Mouse (Mus musculus) neural tube, embryonic 13.5 days (tissue): Measurements from ENCODE around the gene Gm11361. TPM values are rescaled to one million over a fixed set of nuclear protein-coding genes. Genes with fewer than 3 reads are reported as not detected.

Source experiments
- ATAC-seq: fragments of 200-750 bp; cut with Nextera tagmentation; 2 replicates; pipeline ENCODE4 v1.8.0; 2017; ENCODE audit warnings: low read depth, mild to moderate bottlenecking, moderate TSS enrichment, moderate library complexity
- H3K27ac ChIP-seq: fragments of 300-500 bp; sonication (generic); replicated peaks from 2 replicates; pipeline ENCODE4 v1.5.1; 2015; ENCODE audit warnings: moderate library complexity, mild to moderate bottlenecking, inconsistent platforms
- H3K27me3 ChIP-seq: fragments of 300-500 bp; sonication (generic); 2 replicates; pipeline ENCODE4 v1.6.1; 2015; ENCODE audit warnings: mild to moderate bottlenecking, inconsistent platforms
- H3K36me3 ChIP-seq: fragments of 300-500 bp; sonication (generic); 2 replicates; pipeline ENCODE4 v1.6.1; 2015; ENCODE audit warnings: mild to moderate bottlenecking, inconsistent platforms
- H3K4me1 ChIP-seq: fragments of 300-500 bp; sonication (generic); replicated peaks from 2 replicates; pipeline ENCODE4 v1.6.1; 2015; ENCODE audit warnings: inconsistent platforms
- H3K4me2 ChIP-seq: fragments of 300-500 bp; sonication (generic); 2 replicates; pipeline ENCODE4 v1.6.1; 2015; ENCODE audit warnings: inconsistent platforms, mild to moderate bottlenecking, moderate library complexity
- H3K4me3 ChIP-seq: fragments of 300-500 bp; sonication (generic); 2 replicates; pipeline ENCODE4 v1.5.1; 2015; ENCODE audit warnings: mild to moderate bottlenecking, inconsistent platforms
- H3K9ac ChIP-seq: fragments of 300-500 bp; sonication (generic); 2 replicates; pipeline ENCODE4 v1.6.1; 2015; ENCODE audit warnings: moderate library complexity, mild to moderate bottlenecking, inconsistent platforms
- H3K9me3 ChIP-seq: fragments of 300-500 bp; sonication (generic); 2 replicates; pipeline ENCODE4 v1.6.1; 2016; ENCODE audit warnings: inconsistent platforms
- WGBS: fragments of 180-500 bp; shearing (Covaris S2); methylation state at CpG from one replicate; pipeline ENCODE4 v1.1.7; 2015; 5-methylcytosine and 5-hydroxymethylcytosine counted together
- polyA plus RNA-seq: library from polyadenylated mRNA; unstranded; fragments of >200 nt; fragmentation: Nextera tagmentation; extraction: Ambion mirVana; gene quantifications from 2 replicates; pipeline ENCODE4 v1.2.1, GENCODE M21; 2015

Gene Gm11361
- 3.5 and 9.1 TPM in 2 replicates for polyA plus RNA-seq

GRCm38 (mm10) chr13:28257228-28257627 is at the start of gene Gm11361:
TSS of gene Gm11361 (plus strand) at chr13:28257528.
- no peaks in the 10 kb centered on the region for H3K36me3 ChIP-seq
- no peaks in the 10 kb centered on the region for H3K27me3 ChIP-seq
- 92% methylated on average over 3 of the region's 3 CpGs for WGBS
- H3K27ac ChIP-seq: no peak within 1 kb of the TSS
- H3K4me3 ChIP-seq: no peak within 1 kb of the TSS
- H3K4me1 ChIP-seq: no peaks in the 10 kb centered on the region
- H3K9ac ChIP-seq: no peak within 1 kb of the TSS
- ATAC-seq: no peak
- H3K4me2 ChIP-seq: no peak within 1 kb of the TSS
- H3K9me3 ChIP-seq: no peaks in the 10 kb centered on the region

DNA sequence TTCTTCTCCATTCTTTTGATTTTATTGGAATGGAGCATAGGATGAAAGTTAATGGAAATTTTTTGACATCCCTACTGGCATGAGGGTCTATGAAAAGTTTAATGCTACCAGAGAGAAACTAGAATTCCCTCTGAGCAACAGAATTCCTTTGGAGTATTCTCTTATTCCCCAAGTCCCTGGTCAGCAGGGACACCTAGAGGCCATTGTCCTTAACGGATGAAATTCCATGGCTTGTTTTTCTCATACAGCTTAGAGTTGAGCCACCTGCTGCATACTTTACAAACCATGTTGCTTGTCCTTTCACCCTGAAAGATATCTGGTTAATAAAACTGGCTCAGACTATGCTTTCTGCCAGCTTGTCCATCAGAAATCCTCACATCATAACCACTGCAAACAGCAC is 7.1 kb downstream of the Gm11361 start:
- Histone ChIP-seq H3K9me3 (no peaks in the 10 kb centered on the region), H3K9ac (no peak overlapping the region), H3K4me3 (no peak overlapping the region), H3K36me3 (no peaks in the 10 kb centered on the region), H3K4me1 (no peaks in the 10 kb centered on the region), H3K4me2 (no peak overlapping the region), H3K27me3 (no peaks in the 10 kb centered on the region), H3K27ac (no peak overlapping the region)
- 32% methylated on average over 1 of the region's 1 CpGs for WGBS
- ATAC-seq: no peak

GRCm38 (mm10) chr13:28287368-28287767 is 30.0 kb downstream of the Gm11361 start:
- H3K4me3 ChIP-seq: no peak overlapping the region
- H3K4me1 ChIP-seq: no peaks in the 10 kb centered on the region
- H3K4me2 ChIP-seq: no peak overlapping the region
- WGBS: 93% methylated on average over 3 of the region's 3 CpGs
- H3K9ac ChIP-seq: no peak overlapping the region
- ATAC-seq: no peak
- H3K9me3 ChIP-seq: no peaks in the 10 kb centered on the region
- H3K27me3 ChIP-seq: no peaks in the 10 kb centered on the region
- H3K36me3 ChIP-seq: no peaks in the 10 kb centered on the region
- no peak overlapping the region for H3K27ac ChIP-seq

GRCm38 (mm10) chr13:28294272-28294671 is 36.9 kb downstream of the Gm11361 start:
- H3K9ac ChIP-seq: no peak overlapping the region
- 47% methylated on average over 4 of the region's 4 CpGs for WGBS
- peaks cover 41% of the 10 kb centered on the region for H3K4me1 ChIP-seq
- no peaks in the 10 kb centered on the region for H3K9me3 ChIP-seq
- peak overlapping the region; percentile 32; the same call in 1 of the 2 replicates for H3K4me2 ChIP-seq
- H3K27me3 ChIP-seq: no peaks in the 10 kb centered on the region
- H3K4me3 ChIP-seq: no peak overlapping the region
- peak overlapping the region; percentile 87 for H3K27ac ChIP-seq
- no peak for ATAC-seq
- H3K36me3 ChIP-seq: no peaks in the 10 kb centered on the region

- ATAC-seq: peak; percentile 95
- Histone ChIP-seq H3K9ac (no peak overlapping the region), H3K27me3 (no peaks in the 10 kb centered on the region), H3K36me3 (no peaks in the 10 kb centered on the region), H3K4me1 (peaks cover 41% of the 10 kb centered on the region), H3K27ac (peak overlapping the region; percentile 87), H3K9me3 (no peaks in the 10 kb centered on the region), H3K4me3 (no peak overlapping the region), H3K4me2 (peak overlapping the region; percentile 32)
- WGBS: 2% methylated on average over 3 of the region's 3 CpGs
These were observed 37.5 kb downstream of the Gm11361 start for GRCm38 (mm10) chr13:28294757-28295361.

- ATAC-seq: peak; percentile 87
- H3K9ac ChIP-seq: no peak overlapping the region
- H3K4me2 ChIP-seq: peak overlapping the region; percentile 35
- H3K4me3 ChIP-seq: no peak overlapping the region
- no peaks in the 10 kb centered on the region for H3K9me3 ChIP-seq
- WGBS: 35% methylated on average over 5 of the region's 5 CpGs
- H3K36me3 ChIP-seq: no peaks in the 10 kb centered on the region
- H3K27ac ChIP-seq: peak overlapping the region; percentile 87
- peaks cover 41% of the 10 kb centered on the region for H3K4me1 ChIP-seq
- H3K27me3 ChIP-seq: no peaks in the 10 kb centered on the region
These were observed 38.2 kb downstream of the Gm11361 start for GRCm38 (mm10) chr13:28295492-28295891.

- H3K4me3 ChIP-seq: no peak overlapping the region
- 90% methylated on average over 2 of the region's 2 CpGs for WGBS
- no peaks in the 10 kb centered on the region for H3K9me3 ChIP-seq
- no peak overlapping the region for H3K9ac ChIP-seq
- H3K4me2 ChIP-seq: no peak overlapping the region
- no peaks in the 10 kb centered on the region for H3K27me3 ChIP-seq
- no peak for ATAC-seq
- H3K36me3 ChIP-seq: no peaks in the 10 kb centered on the region
- peaks cover 41% of the 10 kb centered on the region for H3K4me1 ChIP-seq
- no peak overlapping the region for H3K27ac ChIP-seq
These were observed 39.8 kb downstream of the Gm11361 start for GRCm38 (mm10) chr13:28297098-28297497.

GRCm38 (mm10) chr13:28297577-28297976 is 40.2 kb downstream of the Gm11361 start:
- Histone ChIP-seq H3K27me3 (no peaks in the 10 kb centered on the region), H3K36me3 (no peaks in the 10 kb centered on the region), H3K4me2 (no peak overlapping the region), H3K4me3 (no peak overlapping the region), H3K27ac (no peak overlapping the region), H3K4me1 (peaks cover 41% of the 10 kb centered on the region), H3K9ac (no peak overlapping the region), H3K9me3 (no peaks in the 10 kb centered on the region)
- ATAC-seq: no peak
- WGBS: 63% methylated on average over 2 of the region's 2 CpGs

Other genes with a start within 250 kb of the Gm11361 start
- gene Prl4a1, start 241.3 kb upstream of the Gm11361 start, polyA plus RNA-seq: not detected in 2 replicates
- 0.29 and 0.36 TPM in 2 replicates for gene Prl5a1, start 115.0 kb upstream of the Gm11361 start, polyA plus RNA-seq